Mouse (Mus musculus) lung, embryonic 14.5 days (tissue): ENCODE data around the gene Dcun1d4. TPM values are rescaled to one million over a fixed set of nuclear protein-coding genes. Genes with fewer than 3 reads are reported as not detected.

Experiments
- ATAC-seq: fragments of 200-750 bp; cut with Nextera tagmentation; 2 replicates; pipeline ENCODE4 v1.8.0; 2017; ENCODE audit warnings: mild to moderate bottlenecking, moderate TSS enrichment, moderate library complexity; ENCODE audit not compliant: insufficient read depth
- DNase-seq: peaks from one replicate; pipeline ENCODE4 v3.0.0-alpha.2; 2015
- H3K27ac ChIP-seq: fragments of 300-500 bp; sonication (generic); 2 replicates; pipeline ENCODE4 v1.5.1; 2014; ENCODE audit warnings: low read depth, mild to moderate bottlenecking, moderate library complexity
- H3K27me3 ChIP-seq: fragments of 300-500 bp; sonication (generic); 2 replicates; pipeline ENCODE4 v1.6.1; 2014; ENCODE audit warnings: low read length, control low read depth; ENCODE audit not compliant: insufficient read depth
- H3K36me3 ChIP-seq: fragments of 300-500 bp; sonication (generic); 2 replicates; pipeline ENCODE4 v1.6.1; 2014; ENCODE audit warnings: control low read depth; ENCODE audit not compliant: insufficient read depth
- H3K4me1 ChIP-seq: fragments of 300-500 bp; sonication (generic); 2 replicates; pipeline ENCODE4 v1.6.1; 2014; ENCODE audit warnings: antibody characterized with exemption, control low read depth; ENCODE audit not compliant: insufficient read depth
- H3K4me2 ChIP-seq: fragments of 300-500 bp; sonication (generic); 2 replicates; pipeline ENCODE4 v1.6.1; 2014; ENCODE audit warnings: mild to moderate bottlenecking
- H3K4me3 ChIP-seq: fragments of 300-500 bp; sonication (generic); 2 replicates; pipeline ENCODE4 v1.5.1; 2014; ENCODE audit warnings: low read depth, low read length
- H3K9ac ChIP-seq: fragments of 300-500 bp; sonication (generic); 2 replicates; pipeline ENCODE4 v1.6.1; 2014
- H3K9me3 ChIP-seq: fragments of 300-500 bp; sonication (generic); 2 replicates; pipeline ENCODE4 v1.6.1; 2016; ENCODE audit warnings: low read depth, low read length, control low read depth
- CTCF ChIP-seq: IDR thresholded peaks from 2 replicates; pipeline ENCODE4 v1.5.1; 2016; ENCODE audit warnings: antibody characterized with exemption, low read depth
- WGBS: fragments of 180-500 bp; shearing (Covaris S2); extraction: QIAGEN DNeasy Blood & Tissue Kit; methylation state at CpG from one replicate; pipeline ENCODE4 v1.1.7; 2014; 5-methylcytosine and 5-hydroxymethylcytosine counted together
- polyA plus RNA-seq: library from polyadenylated mRNA; unstranded; fragments of >200 nt; fragmentation: Nextera tagmentation; extraction: Ambion mirVana; gene quantifications from 2 replicates; pipeline ENCODE4 v1.2.1, GENCODE M21; 2014

The Dcun1d4 gene
- polyA plus RNA-seq, 1 experiment from 2014 or later: 34.5 TPM

- Histone ChIP-seq H3K4me1 (no peaks in the 10 kb centered on the region), H3K27me3 (no peaks in the 10 kb centered on the region), H3K36me3 (peaks cover 28% of the 10 kb centered on the region), H3K4me2 (no peak overlapping the region), H3K27ac (no peak overlapping the region), H3K9ac (no peak overlapping the region), H3K4me3 (no peak overlapping the region), H3K9me3 (no peaks in the 10 kb centered on the region)
- DNase-seq: no peak
- ATAC-seq: no peak
- no peak for TF ChIP-seq CTCF
- 82% methylated on average over 12 of the region's 12 CpGs for WGBS
Measured at GRCm38 (mm10) chr5:73537669-73538068, 56.9 kb downstream of the Dcun1d4 start.

- WGBS: 77% methylated on average over 11 of the region's 11 CpGs
- H3K4me1 ChIP-seq: no peaks in the 10 kb centered on the region
- H3K9me3 ChIP-seq: no peaks in the 10 kb centered on the region
- no peaks in the 10 kb centered on the region for H3K27me3 ChIP-seq
- no peak overlapping the region for H3K27ac ChIP-seq
- no peak overlapping the region for H3K9ac ChIP-seq
- DNase-seq (no peak), ATAC-seq (no peak)
- peaks cover 22% of the 10 kb centered on the region; the same call in 1 of the 2 replicates for H3K36me3 ChIP-seq
- no peak for TF ChIP-seq CTCF
- H3K4me3 ChIP-seq: no peak overlapping the region
- no peak overlapping the region for H3K4me2 ChIP-seq
Measured at GRCm38 (mm10) chr5:73538586-73539298, 57.9 kb downstream of the Dcun1d4 start.

GRCm38 (mm10) chr5:73539848-73540510 is 59.2 kb downstream of the Dcun1d4 start:
- H3K36me3 ChIP-seq: peaks cover 21% of the 10 kb centered on the region; the same call in 1 of the 2 replicates
- H3K4me1 ChIP-seq: no peaks in the 10 kb centered on the region
- no peak overlapping the region for H3K27ac ChIP-seq
- no peak overlapping the region for H3K4me2 ChIP-seq
- no peak overlapping the region for H3K9ac ChIP-seq
- peak; percentile 84 for TF ChIP-seq CTCF
- H3K27me3 ChIP-seq: no peaks in the 10 kb centered on the region
- DNase-seq (peak; percentile 76), ATAC-seq (peak; percentile 73)
- 60% methylated on average over 6 of the region's 6 CpGs for WGBS
- no peaks in the 10 kb centered on the region for H3K9me3 ChIP-seq
- no peak overlapping the region for H3K4me3 ChIP-seq

GRCm38 (mm10) chr5:73540511-73540871 is 59.7 kb downstream of the Dcun1d4 start:
- no peak overlapping the region for H3K27ac ChIP-seq
- no peaks in the 10 kb centered on the region for H3K4me1 ChIP-seq
- H3K4me3 ChIP-seq: no peak overlapping the region
- ATAC-seq (no peak), DNase-seq (no peak)
- 86% methylated on average over 2 of the region's 2 CpGs for WGBS
- H3K9ac ChIP-seq: no peak overlapping the region
- H3K36me3 ChIP-seq: peaks cover 26% of the 10 kb centered on the region; the same call in 1 of the 2 replicates
- no peaks in the 10 kb centered on the region for H3K27me3 ChIP-seq
- H3K9me3 ChIP-seq: no peaks in the 10 kb centered on the region
- no peak overlapping the region for H3K4me2 ChIP-seq
- TF ChIP-seq CTCF: no peak

GRCm38 (mm10) chr5:73544111-73544753 is 63.4 kb downstream of the Dcun1d4 start:
- Histone ChIP-seq H3K9me3 (no peaks in the 10 kb centered on the region), H3K36me3 (peaks cover 26% of the 10 kb centered on the region; the same call in 1 of the 2 replicates), H3K27ac (no peak overlapping the region), H3K4me3 (no peak overlapping the region), H3K4me2 (no peak overlapping the region), H3K9ac (no peak overlapping the region), H3K27me3 (no peaks in the 10 kb centered on the region), H3K4me1 (no peaks in the 10 kb centered on the region)
- TF ChIP-seq CTCF: no peak
- 75% methylated on average over 10 of the region's 10 CpGs for WGBS
- no peak for DNase-seq
- ATAC-seq: no peak

GRCm38 (mm10) chr5:73545641-73546040 is 64.8 kb downstream of the Dcun1d4 start:
- Histone ChIP-seq H3K9me3 (no peaks in the 10 kb centered on the region), H3K9ac (no peak overlapping the region), H3K36me3 (peaks cover 30% of the 10 kb centered on the region; the same call in 1 of the 2 replicates), H3K4me2 (no peak overlapping the region), H3K4me3 (no peak overlapping the region), H3K27me3 (no peaks in the 10 kb centered on the region), H3K4me1 (no peaks in the 10 kb centered on the region), H3K27ac (no peak overlapping the region)
- DNase-seq (no peak), ATAC-seq (no peak)
- 73% methylated on average over 6 of the region's 6 CpGs for WGBS
- no peak for TF ChIP-seq CTCF

GRCm38 (mm10) chr5:73547252-73547651 is 66.5 kb downstream of the Dcun1d4 start:
- 86% methylated on average over 7 of the region's 7 CpGs for WGBS
- Histone ChIP-seq H3K27ac (no peak overlapping the region), H3K4me1 (no peaks in the 10 kb centered on the region), H3K4me3 (no peak overlapping the region), H3K9me3 (no peaks in the 10 kb centered on the region), H3K27me3 (no peaks in the 10 kb centered on the region), H3K9ac (no peak overlapping the region), H3K4me2 (no peak overlapping the region), H3K36me3 (peaks cover 28% of the 10 kb centered on the region; the same call in 1 of the 2 replicates)
- no peak for TF ChIP-seq CTCF
- no peak for DNase-seq
- ATAC-seq: no peak
